24 mouse cellular contexts compared by ENCODE assay signal in genomic region chr11:104156391-104156790, GRCm38 (mm10). TPM values are rescaled to one million over a fixed set of nuclear protein-coding genes. Genes with fewer than 3 reads are reported as not detected.
"Had no signal": no experiment of that assay in that cellular context is flagged by ENCODE, and none has a peak within 500 bp of the region (broad histone marks: within the 10 kb centered on the region; RNA-seq: fewer than 3 reads in every experiment).

No protein-coding gene starts in this region.

- H3K4me2 ChIP-seq: lung, embryonic 14.5 days; midbrain, embryonic 12.5 days had no signal

- H3K9me3 ChIP-seq: midbrain, embryonic 10.5 days; midbrain, embryonic 12.5 days had no signal

- H3K4me3 ChIP-seq: midbrain, embryonic 10.5 days; midbrain, embryonic 12.5 days; myocyte had no signal

- H3K36me3 ChIP-seq: midbrain, embryonic 10.5 days; midbrain, embryonic 12.5 days had no signal

- H3K9ac ChIP-seq: lung, embryonic 14.5 days had no signal

- H3K27ac ChIP-seq: midbrain, embryonic 10.5 days; midbrain, embryonic 12.5 days had no signal

- DNase-seq: lung, adult 18-20 months; lung, embryonic 14.5 days; lung, postnatal 10 days; lung, postnatal 4 days; midbrain, embryonic 14.5 days; retina, postnatal 1 day; right cerebral cortex, adult 18-20 months; right cerebral cortex, postnatal 25 days; right cerebral cortex, postnatal 4 days; spleen, adult 18-20 months; thymus, adult 18-20 months; thymus, postnatal 14 days; thymus, postnatal 36 days had no signal

- ATAC-seq: midbrain, embryonic 16.5 days had no signal

RNA-seq across cellular contexts. Expression of gene Crhr1, which starts 23.7 kb away (rescaled TPM):
- polyA plus RNA-seq: lung, embryonic 14.5 days; lung, embryonic 16.5 days; myocyte; small intestine, adult 2 months had no signal

RNA-seq across cellular contexts. Expression of gene Sppl2c, which starts 29.7 kb away (rescaled TPM):
- polyA plus RNA-seq: lung, embryonic 14.5 days; lung, embryonic 16.5 days; midbrain, embryonic 10.5 days; midbrain, embryonic 12.5 days; midbrain, embryonic 14.5 days; midbrain, embryonic 16.5 days; myocyte; neural tube, embryonic 11.5 days; neural tube, embryonic 14.5 days; small intestine, adult 2 months; stomach, embryonic 14.5 days; stomach, embryonic 16.5 days; thymus, postnatal 0 days had no signal
